ENCODE assay signal across 15 mouse cellular contexts in genomic region chr14:79767601-79768000, GRCm38 (mm10). TPM values are rescaled to one million over a fixed set of nuclear protein-coding genes. Genes with fewer than 3 reads are reported as not detected.
A peak's percentile ranks its signal among the peaks of the same experiment; 100 is the strongest.
DNase-seq lines count a peak whose midpoint lies in the region; ATAC-seq lines count a peak whose summit lies in the region.
"Had no signal": no experiment of that assay in that cellular context is flagged by ENCODE, and none has a peak within 500 bp of the region (broad histone marks: within the 10 kb centered on the region; RNA-seq: fewer than 3 reads in every experiment).

No protein-coding gene starts in this region.

- peaks cover 85% of the 10 kb centered on the region for H3K27me3 ChIP-seq in forebrain, embryonic 10.5 days (ENCODE audit: poor library complexity, severe bottlenecking)
- no peaks in the 10 kb centered on the region; the same call in 1 of the 2 replicates for H3K27me3 ChIP-seq in hindbrain, embryonic 15.5 days
- H3K27me3 ChIP-seq in midbrain, embryonic 15.5 days (replicated peaks): no peaks in the 10 kb centered on the region

- H3K36me3 ChIP-seq in forebrain, embryonic 10.5 days (replicated peaks): no peaks in the 10 kb centered on the region
- H3K36me3 ChIP-seq in hindbrain, embryonic 15.5 days: no peaks in the 10 kb centered on the region
- H3K36me3 ChIP-seq in midbrain, embryonic 15.5 days (replicated peaks): no peaks in the 10 kb centered on the region

- H3K9ac ChIP-seq in hindbrain, embryonic 15.5 days: peak overlapping the region; percentile 78
- H3K9ac ChIP-seq in midbrain, embryonic 15.5 days: peak overlapping the region; percentile 82

- no peak overlapping the region for H3K27ac ChIP-seq in forebrain, embryonic 10.5 days
- no peak overlapping the region for H3K27ac ChIP-seq in hindbrain, embryonic 15.5 days (replicated peaks)
- no peak overlapping the region for H3K27ac ChIP-seq in midbrain, embryonic 15.5 days

- no peaks in the 10 kb centered on the region for H3K9me3 ChIP-seq in forebrain, embryonic 10.5 days
- no peaks in the 10 kb centered on the region for H3K9me3 ChIP-seq in hindbrain, embryonic 15.5 days
- H3K9me3 ChIP-seq in midbrain, embryonic 15.5 days: no peaks in the 10 kb centered on the region

- peak overlapping the region; percentile 54 for H3K4me3 ChIP-seq in forebrain, embryonic 10.5 days
- peak overlapping the region; percentile 60 for H3K4me3 ChIP-seq in hindbrain, embryonic 15.5 days
- peak overlapping the region; percentile 65 for H3K4me3 ChIP-seq in midbrain, embryonic 15.5 days

- ATAC-seq in hindbrain, embryonic 15.5 days (ENCODE audit: low FRiP score, low read depth): no peak
- ATAC-seq in midbrain, embryonic 15.5 days (replicated peaks): no peak
- ATAC-seq in inflammation-experienced regulatory T-cells, adult 6 months: no peak
- ATAC-seq: CD4-positive, CD25-positive, alpha-beta regulatory T cell, adult 4 months had no signal

- H3K4me1 ChIP-seq in forebrain, embryonic 10.5 days: peaks cover 58% of the 10 kb centered on the region
- peaks cover 45% of the 10 kb centered on the region for H3K4me1 ChIP-seq in hindbrain, embryonic 15.5 days (replicated peaks)
- peaks cover 37% of the 10 kb centered on the region for H3K4me1 ChIP-seq in midbrain, embryonic 15.5 days

- peak overlapping the region; percentile 88 for H3K4me2 ChIP-seq in hindbrain, embryonic 15.5 days
- H3K4me2 ChIP-seq in midbrain, embryonic 15.5 days: peak overlapping the region; percentile 93

- peak; percentile 38 for DNase-seq in R1 (ENCODE audit: low read depth, low spot score)
- no peak for DNase-seq in forebrain, embryonic 10.5 days (ENCODE audit: extremely low spot score, low spot score)
- no peak for DNase-seq in urinary bladder, postnatal 36 days (ENCODE audit: low spot score in 2 of 2)
- DNase-seq in cerebellum, postnatal 4 days (ENCODE audit: low spot score in 2 of 2): no peak
- DNase-seq in yolk sac, embryonic 10.5 days (ENCODE audit: low spot score): no peak
- DNase-seq: cerebellum, adult 8-10 months; gastrocnemius, postnatal 25 days; heart, postnatal 14 days; kidney, postnatal 10 days; thymus, postnatal 4 days had no signal

- 3% methylated on average over 11 of the region's 11 CpGs for WGBS in forebrain, embryonic 10.5 days
- WGBS in hindbrain, embryonic 15.5 days: 6% methylated on average over 11 of the region's 11 CpGs
- 7% methylated on average over 11 of the region's 11 CpGs for WGBS in midbrain, embryonic 15.5 days

RNA-seq across cellular contexts. Expression of gene Pcdh8, which starts 3.5 kb away (rescaled TPM):
- polyA plus RNA-seq in forebrain, embryonic 10.5 days (2016; fragmentation: Nextera tagmentation; extraction: Ambion mirVana): 3.7 and 4.1 TPM in 2 replicates
- 54.6 and 58.9 TPM in 2 replicates for polyA plus RNA-seq in hindbrain, embryonic 15.5 days (2015; fragmentation: Nextera tagmentation; extraction: Ambion mirVana)
- 72.8 and 73.2 TPM in 2 replicates for polyA plus RNA-seq in midbrain, embryonic 15.5 days (2015; fragmentation: Nextera tagmentation; extraction: Ambion mirVana)
- polyA plus RNA-seq in inflammation-experienced regulatory T-cells, adult 6 months (2017; shearing (Covaris generic)): not detected
- polyA plus RNA-seq: CD4-positive, CD25-positive, alpha-beta regulatory T cell, adult 4 months; liver, embryonic 16.5 days had no signal

Comparison
In these comparisons a context has a peak if more than half of its experiments do, and no peak if none do; other contexts are left out.
1. RNA of gene Pcdh8, which starts 3.5 kb away (polyA plus RNA-seq): 72.8 to 73.2 TPM in midbrain, embryonic 15.5 days and 54.6 to 58.9 TPM in hindbrain, embryonic 15.5 days; 3.7 to 4.1 TPM in forebrain, embryonic 10.5 days and not detected in inflammation-experienced regulatory T-cells, adult 6 months; every median in the first group is over 10 times any median in the second.
2. Peak in every context shown above with its lines, with median percentiles within 50 percentile points of each other: H3K4me3 ChIP-seq.